Mouse (Mus musculus): Measurements from ENCODE around the gene Pcmt1. TPM values are rescaled to one million over a fixed set of nuclear protein-coding genes. Genes with fewer than 3 reads are reported as not detected.
A peak's percentile ranks its signal among the peaks of the same experiment; 100 is the strongest.

Gene Pcmt1
- polyA plus RNA-seq, 1 experiment from 2014 or later, result 194 TPM

- WGBS, result 95% methylated on average over 17 of the region's 17 CpGs
- H3K27me3 ChIP-seq (replicated peaks), result no peaks in the 10 kb centered on the region
- peaks cover 28% of the 10 kb centered on the region for H3K36me3 ChIP-seq
- H3K4me2 ChIP-seq, result no peak overlapping the region
- no peak for ATAC-seq (ENCODE audit: low FRiP score)
- no peak overlapping the region for H3K27ac ChIP-seq (replicated peaks)
- H3K9ac ChIP-seq (replicated peaks), result no peak overlapping the region
- no peaks in the 10 kb centered on the region for H3K4me1 ChIP-seq
- no peaks in the 10 kb centered on the region for H3K9me3 ChIP-seq (replicated peaks)
- no peak overlapping the region for H3K4me3 ChIP-seq (replicated peaks)
Observed at GRCm38 (mm10) chr10:7608611-7609010, 72.3 kb downstream of the Pcmt1 start.

- H3K27me3 ChIP-seq (replicated peaks), result no peaks in the 10 kb centered on the region
Observed at GRCm38 (mm10) chr10:7606437-7606836, 74.5 kb downstream of the Pcmt1 start.

GRCm38 (mm10) chr10:7605168-7605567, 75.8 kb downstream of the Pcmt1 start:
- ATAC-seq (ENCODE audit: low FRiP score), result no peak
- no peaks in the 10 kb centered on the region for H3K9me3 ChIP-seq (replicated peaks)
- no peak overlapping the region for H3K27ac ChIP-seq (replicated peaks)
- H3K27me3 ChIP-seq (replicated peaks), result no peaks in the 10 kb centered on the region
- WGBS, result 81% methylated on average over 2 of the region's 2 CpGs
- no peaks in the 10 kb centered on the region for H3K4me1 ChIP-seq
- peaks cover 30% of the 10 kb centered on the region for H3K36me3 ChIP-seq
- no peak overlapping the region for H3K4me3 ChIP-seq (replicated peaks)
- no peak overlapping the region for H3K4me2 ChIP-seq
- H3K9ac ChIP-seq (replicated peaks), result no peak overlapping the region

More at GRCm38 (mm10) chr10:7606437-7606836, 74.5 kb downstream of the Pcmt1 start:
- Histone ChIP-seq H3K9ac (replicated peaks) (no peak overlapping the region), H3K9me3 (replicated peaks) (no peaks in the 10 kb centered on the region), H3K36me3 (peaks cover 34% of the 10 kb centered on the region), H3K27ac (replicated peaks) (no peak overlapping the region), H3K4me3 (replicated peaks) (no peak overlapping the region), H3K4me1 (no peaks in the 10 kb centered on the region), H3K4me2 (no peak overlapping the region)
- WGBS, result 90% methylated on average over 2 of the region's 2 CpGs
- no peak for ATAC-seq (ENCODE audit: low FRiP score)

GRCm38 (mm10) chr10:7600647-7601046, 80.3 kb downstream of the Pcmt1 start:
- no peaks in the 10 kb centered on the region for H3K27me3 ChIP-seq (replicated peaks)
- peaks cover 8% of the 10 kb centered on the region; the same call in 1 of the 2 replicates for H3K4me1 ChIP-seq
- H3K27ac ChIP-seq (replicated peaks), result no peak overlapping the region
- H3K4me3 ChIP-seq (replicated peaks), result no peak overlapping the region
- H3K9me3 ChIP-seq (replicated peaks), result no peaks in the 10 kb centered on the region
- no peak; the same call in 1 of the 2 replicates for ATAC-seq (ENCODE audit: low FRiP score)
- H3K4me2 ChIP-seq, result no peak overlapping the region
- WGBS, result 13% methylated on average over 6 of the region's 6 CpGs
- peaks cover 15% of the 10 kb centered on the region for H3K36me3 ChIP-seq
- H3K9ac ChIP-seq (replicated peaks), result no peak overlapping the region

- H3K27ac ChIP-seq (replicated peaks), result no peak overlapping the region
- H3K9me3 ChIP-seq (replicated peaks), result no peaks in the 10 kb centered on the region
- ATAC-seq (ENCODE audit: low FRiP score), result no peak
- no peak overlapping the region for H3K4me2 ChIP-seq
- peaks cover 5% of the 10 kb centered on the region; the same call in 1 of the 2 replicates for H3K36me3 ChIP-seq
- WGBS, result 87% methylated on average over 7 of the region's 7 CpGs
- no peak overlapping the region for H3K9ac ChIP-seq (replicated peaks)
- no peak overlapping the region for H3K4me3 ChIP-seq (replicated peaks)
- H3K27me3 ChIP-seq (replicated peaks), result no peaks in the 10 kb centered on the region
- peaks cover 11% of the 10 kb centered on the region; the same call in 1 of the 2 replicates for H3K4me1 ChIP-seq
Observed at GRCm38 (mm10) chr10:7598177-7598576, 82.8 kb downstream of the Pcmt1 start.

- 51% methylated on average over 1 of the region's 1 CpGs for WGBS
Observed at GRCm38 (mm10) chr10:7596251-7596650, 84.7 kb downstream of the Pcmt1 start.

GRCm38 (mm10) chr10:7594797-7595196, 86.1 kb downstream of the Pcmt1 start:
- Histone ChIP-seq H3K36me3 (peaks cover 4% of the 10 kb centered on the region; the same call in 1 of the 2 replicates), H3K4me3 (replicated peaks) (no peak overlapping the region), H3K9ac (replicated peaks) (no peak overlapping the region), H3K27ac (replicated peaks) (no peak overlapping the region), H3K9me3 (replicated peaks) (no peaks in the 10 kb centered on the region), H3K27me3 (replicated peaks) (no peaks in the 10 kb centered on the region), H3K4me1 (peaks cover 36% of the 10 kb centered on the region), H3K4me2 (no peak overlapping the region)
- WGBS, result 54% methylated on average over 7 of the region's 7 CpGs
- ATAC-seq (ENCODE audit: low FRiP score), result no peak

More at GRCm38 (mm10) chr10:7596251-7596650, 84.7 kb downstream of the Pcmt1 start:
- no peak for ATAC-seq (ENCODE audit: low FRiP score)
- Histone ChIP-seq H3K4me1 (peaks cover 26% of the 10 kb centered on the region), H3K9me3 (replicated peaks) (no peaks in the 10 kb centered on the region), H3K36me3 (peaks cover 4% of the 10 kb centered on the region; the same call in 1 of the 2 replicates), H3K4me3 (replicated peaks) (no peak overlapping the region), H3K4me2 (no peak overlapping the region), H3K9ac (replicated peaks) (no peak overlapping the region), H3K27ac (replicated peaks) (0 out of 2 replicates have a peak overlapping the region, but pooled peaks have one; percentile 11), H3K27me3 (replicated peaks) (no peaks in the 10 kb centered on the region)

- no peaks in the 10 kb centered on the region for H3K27me3 ChIP-seq (replicated peaks)
- H3K9ac ChIP-seq (replicated peaks), result peak overlapping the region; percentile 77
- H3K27ac ChIP-seq (replicated peaks), result no peak overlapping the region
- WGBS, result 5% methylated on average over 8 of the region's 8 CpGs
- peaks cover 33% of the 10 kb centered on the region for H3K4me1 ChIP-seq
- H3K9me3 ChIP-seq (replicated peaks), result no peaks in the 10 kb centered on the region
- peak overlapping the region; percentile 94 for H3K4me2 ChIP-seq
- H3K4me3 ChIP-seq (replicated peaks), result peak overlapping the region; percentile 90
- no peaks in the 10 kb centered on the region for H3K36me3 ChIP-seq
- ATAC-seq (ENCODE audit: low FRiP score), result no peak
Observed at GRCm38 (mm10) chr10:7590792-7591191, 90.1 kb downstream of the Pcmt1 start.

GRCm38 (mm10) chr10:7590234-7590689, 90.7 kb downstream of the Pcmt1 start:
- H3K9me3 ChIP-seq (replicated peaks), result no peaks in the 10 kb centered on the region
- no peaks in the 10 kb centered on the region for H3K36me3 ChIP-seq
- peak overlapping the region; percentile 77 for H3K9ac ChIP-seq (replicated peaks)
- peak overlapping the region; percentile 90 for H3K4me3 ChIP-seq (replicated peaks)
- H3K4me2 ChIP-seq, result peak overlapping the region; percentile 94
- no peaks in the 10 kb centered on the region for H3K27me3 ChIP-seq (replicated peaks)
- WGBS, result under 1% methylated on average over 46 of the region's 54 CpGs
- ATAC-seq (ENCODE audit: low FRiP score), result peak; percentile 75
- peak overlapping the region; percentile 91 for H3K27ac ChIP-seq (replicated peaks)
- H3K4me1 ChIP-seq, result peaks cover 30% of the 10 kb centered on the region

- Histone ChIP-seq H3K4me1 (peaks cover 30% of the 10 kb centered on the region), H3K4me3 (replicated peaks) (peak within 1 kb of the TSS; percentile 90), H3K9me3 (replicated peaks) (no peaks in the 10 kb centered on the region), H3K27ac (replicated peaks) (peak within 1 kb of the TSS; percentile 91), H3K27me3 (replicated peaks) (no peaks in the 10 kb centered on the region), H3K4me2 (peak within 1 kb of the TSS; percentile 94), H3K36me3 (no peaks in the 10 kb centered on the region), H3K9ac (replicated peaks) (peak within 1 kb of the TSS; percentile 77)
- ATAC-seq (ENCODE audit: low FRiP score), result peak; percentile 97
- under 1% methylated on average over 70 of the region's 76 CpGs for WGBS
Observed at GRCm38 (mm10) chr10:7589592-7590233, 91.2 kb downstream of the Pcmt1 start, which contains the start of gene Lrp11. Gene Lrp11, plus strand, starts transcription at chr10:7589800.

- 71% methylated on average over 2 of the region's 2 CpGs for WGBS
- H3K27me3 ChIP-seq (replicated peaks), result no peaks in the 10 kb centered on the region
- H3K36me3 ChIP-seq, result no peaks in the 10 kb centered on the region
- H3K27ac ChIP-seq (replicated peaks), result no peak overlapping the region
- peaks cover 24% of the 10 kb centered on the region for H3K4me1 ChIP-seq
- H3K4me2 ChIP-seq, result no peak overlapping the region
- no peak overlapping the region for H3K4me3 ChIP-seq (replicated peaks)
- H3K9me3 ChIP-seq (replicated peaks), result no peaks in the 10 kb centered on the region
- no peak overlapping the region for H3K9ac ChIP-seq (replicated peaks)
- ATAC-seq (ENCODE audit: low FRiP score), result no peak
Observed at GRCm38 (mm10) chr10:7586771-7587170, 94.2 kb downstream of the Pcmt1 start.

- Histone ChIP-seq H3K36me3 (no peaks in the 10 kb centered on the region), H3K4me3 (replicated peaks) (no peak overlapping the region), H3K4me2 (no peak overlapping the region), H3K27ac (replicated peaks) (no peak overlapping the region), H3K27me3 (replicated peaks) (no peaks in the 10 kb centered on the region), H3K4me1 (0 out of 2 replicates have a peak, but pooled peaks cover 3% of the 10 kb centered on the region), H3K9me3 (replicated peaks) (no peaks in the 10 kb centered on the region), H3K9ac (replicated peaks) (no peak overlapping the region)
- no peak for ATAC-seq (ENCODE audit: low FRiP score)
- 54% methylated on average over 7 of the region's 7 CpGs for WGBS
Observed at GRCm38 (mm10) chr10:7582891-7583557, 97.9 kb downstream of the Pcmt1 start.
